Mouse (Mus musculus) C2C12 (cell line): ENCODE measurements at regions not wholly inside any gene's neighbourhood (a gene's known extent, or its start where the extent isn't known, plus 50 kb on each side); places are given as distances from the start of the nearest gene placed in this dataset.

ENCODE experiments used
- CTCF ChIP-seq: IDR thresholded peaks from one replicate; pipeline ENCODE4 v1.5.1; 2011; ENCODE audit not compliant: control insufficient read depth, insufficient read depth, insufficient read length
- USF1 ChIP-seq: IDR thresholded peaks from one replicate; pipeline ENCODE4 v1.6.1; 2011; ENCODE audit warnings: low read depth, mild to moderate bottlenecking, control low read depth, moderate library complexity

- TF ChIP-seq CTCF: no peak
- TF ChIP-seq USF1: no peak
Measured at GRCm38 (mm10) chr12:112274026-112274425, 128.0 kb downstream of the Kif26a start.
